Mouse (Mus musculus) limb, embryonic 13.5 days (tissue): ENCODE measurements at regions not wholly inside any gene's neighbourhood (a gene's known extent, or its start where the extent isn't known, plus 50 kb on each side); places are given as distances from the start of the nearest gene placed in this dataset.

Experiments used
- ATAC-seq: fragments of 200-750 bp; cut with Nextera tagmentation; 2 replicates; pipeline ENCODE4 v1.8.0; 2017; ENCODE audit warnings: low read depth, moderate number of reproducible peaks, moderate TSS enrichment; ENCODE audit not compliant: low FRiP score
- H3K27ac ChIP-seq: fragments of 300-500 bp; sonication (generic); 2 replicates; pipeline ENCODE4 v1.5.1; 2015; ENCODE audit warnings: inconsistent platforms, mild to moderate bottlenecking, moderate library complexity
- H3K27me3 ChIP-seq: fragments of 300-500 bp; sonication (generic); 2 replicates; pipeline ENCODE4 v1.6.1; 2015; ENCODE audit warnings: mild to moderate bottlenecking, inconsistent platforms
- H3K36me3 ChIP-seq: fragments of 300-500 bp; sonication (generic); 2 replicates; pipeline ENCODE4 v1.6.1; 2015; ENCODE audit warnings: inconsistent platforms, mild to moderate bottlenecking, moderate library complexity
- H3K4me1 ChIP-seq: fragments of 300-500 bp; sonication (generic); 2 replicates; pipeline ENCODE4 v1.6.1; 2015; ENCODE audit warnings: inconsistent platforms
- H3K4me2 ChIP-seq: fragments of 300-500 bp; sonication (generic); replicated peaks from 2 replicates; pipeline ENCODE4 v1.6.1; 2015; ENCODE audit warnings: inconsistent platforms, mild to moderate bottlenecking, moderate library complexity
- H3K4me3 ChIP-seq: fragments of 300-500 bp; sonication (generic); 2 replicates; pipeline ENCODE4 v1.5.1; 2015; ENCODE audit warnings: moderate library complexity, mild to moderate bottlenecking, inconsistent platforms
- H3K9ac ChIP-seq: fragments of 300-500 bp; sonication (generic); 2 replicates; pipeline ENCODE4 v1.6.1; 2015; ENCODE audit warnings: mild to moderate bottlenecking, inconsistent platforms
- H3K9me3 ChIP-seq: fragments of 300-500 bp; sonication (generic); 2 replicates; pipeline ENCODE4 v1.6.1; 2016; ENCODE audit warnings: inconsistent platforms
- WGBS: fragments of 180-500 bp; shearing (Covaris S2); methylation state at CpG from one replicate; pipeline ENCODE4 v1.1.7; 2015; 5-methylcytosine and 5-hydroxymethylcytosine counted together

DNA sequence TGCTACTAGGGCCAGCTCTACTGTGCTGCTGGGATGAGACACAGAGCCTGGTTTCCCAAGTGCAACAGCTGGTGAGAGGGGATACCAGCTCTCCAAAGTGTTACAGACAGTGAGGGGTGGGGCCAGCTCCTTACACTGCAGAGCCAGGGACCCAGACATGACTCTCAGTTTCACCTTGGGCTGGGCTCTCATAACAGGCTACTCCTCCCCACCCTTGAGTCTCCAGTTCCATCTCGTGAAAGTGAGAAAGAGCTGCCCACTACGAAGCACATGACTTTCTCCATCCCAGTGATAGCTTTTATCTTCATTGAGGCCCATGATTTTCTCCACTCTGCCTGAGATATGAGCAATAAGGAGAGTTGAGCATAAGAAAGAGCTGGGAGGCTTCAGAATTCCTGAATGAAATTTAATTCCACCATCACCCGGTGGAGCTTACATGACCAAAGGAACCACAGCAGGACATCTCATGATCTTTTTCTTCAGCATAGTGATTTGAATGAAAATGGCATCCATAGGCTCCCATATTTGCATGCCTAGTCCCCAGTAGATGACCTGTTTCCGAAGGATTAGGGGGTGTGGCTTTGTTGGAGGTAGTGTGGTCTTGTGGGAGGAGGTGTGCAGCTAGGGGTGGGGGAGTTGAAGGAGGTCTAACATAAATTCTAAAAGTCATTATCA lies 153.5 kb downstream of the Spata18 start:
- Histone ChIP-seq H3K4me1 (no peaks in the 10 kb centered on the region), H3K9me3 (no peaks in the 10 kb centered on the region), H3K36me3 (no peaks in the 10 kb centered on the region), H3K4me3 (no peak overlapping the region), H3K27ac (no peak overlapping the region), H3K9ac (no peak overlapping the region), H3K27me3 (no peaks in the 10 kb centered on the region), H3K4me2 (no peak overlapping the region)
- WGBS = 78% methylated on average over 4 of the region's 4 CpGs
- ATAC-seq = no peak

DNA sequence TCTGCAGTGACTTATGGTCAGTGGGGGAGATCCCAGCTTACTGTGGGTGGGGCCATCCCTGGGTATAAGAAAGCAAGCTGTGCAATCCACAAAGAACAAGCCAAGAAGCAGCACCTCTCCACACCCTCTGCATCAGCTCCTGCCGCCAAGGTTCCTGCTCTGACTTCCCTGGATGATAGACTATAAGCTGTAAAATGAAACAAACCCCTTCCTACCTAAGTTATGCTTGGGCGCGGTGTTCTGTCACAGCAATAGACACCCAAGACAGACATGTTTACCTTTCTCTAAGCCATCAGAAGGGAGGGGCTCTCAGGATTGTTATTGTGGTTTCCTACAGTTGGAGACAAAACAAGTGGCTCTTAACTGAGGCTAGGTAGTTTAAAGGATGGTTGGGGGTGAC lies 159.5 kb downstream of the Spata18 start:
- Histone ChIP-seq H3K27ac (no peak overlapping the region), H3K27me3 (no peaks in the 10 kb centered on the region), H3K9ac (no peak overlapping the region), H3K9me3 (peaks cover 6% of the 10 kb centered on the region), H3K4me2 (no peak overlapping the region), H3K4me1 (no peaks in the 10 kb centered on the region), H3K4me3 (no peak overlapping the region), H3K36me3 (no peaks in the 10 kb centered on the region)
- 86% methylated on average over 3 of the region's 3 CpGs for WGBS
- no peak for ATAC-seq

DNA sequence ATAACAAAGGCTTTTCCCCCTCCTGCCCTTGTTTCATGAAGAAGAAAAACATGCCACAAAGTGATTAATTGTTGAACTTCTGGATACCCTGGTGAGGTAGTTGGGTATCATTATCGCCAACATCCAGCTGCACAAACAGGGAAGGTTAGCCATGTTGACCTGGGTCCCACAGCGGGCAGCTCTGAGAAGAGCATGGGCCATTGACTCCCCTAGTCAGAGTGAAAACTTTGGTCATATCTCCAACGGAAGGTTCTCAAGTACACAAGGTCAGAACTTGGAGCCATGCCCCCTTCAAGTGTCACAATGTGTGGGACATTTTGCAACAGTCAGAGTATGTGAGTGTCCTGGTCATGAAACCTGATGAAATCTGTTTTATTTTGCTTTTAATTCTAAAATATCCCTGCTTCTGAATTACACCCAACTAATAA lies 159.9 kb downstream of the Spata18 start:
- ATAC-seq = no peak
- Histone ChIP-seq H3K4me3 (no peak overlapping the region), H3K9me3 (peaks cover 8% of the 10 kb centered on the region), H3K4me1 (no peaks in the 10 kb centered on the region), H3K9ac (no peak overlapping the region), H3K27me3 (no peaks in the 10 kb centered on the region), H3K36me3 (no peaks in the 10 kb centered on the region), H3K4me2 (no peak overlapping the region), H3K27ac (no peak overlapping the region)
- WGBS = 72% methylated on average over 3 of the region's 3 CpGs

DNA sequence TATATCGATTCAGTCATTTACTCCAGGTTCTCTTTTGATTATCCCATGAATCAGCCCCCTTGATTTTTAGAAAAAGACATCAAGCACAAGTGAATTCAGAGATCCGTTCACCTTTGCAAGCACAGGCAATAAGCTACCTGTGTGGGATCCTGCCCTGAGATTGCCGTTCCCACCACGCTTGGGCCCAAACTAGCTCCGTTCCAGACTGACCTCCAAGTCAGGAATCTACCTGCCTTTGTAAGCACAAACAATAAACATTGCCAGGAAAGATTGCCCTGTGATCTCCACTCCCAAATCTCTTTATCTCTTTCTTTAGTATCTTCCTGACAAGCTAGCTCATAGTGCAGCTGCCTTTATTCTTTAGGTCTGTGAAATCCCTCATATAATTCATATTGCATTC lies 164.6 kb downstream of the Spata18 start:
- WGBS = 97% methylated on average over 5 of the region's 5 CpGs
- no peaks in the 10 kb centered on the region for H3K27me3 ChIP-seq
- H3K4me2 ChIP-seq = no peak overlapping the region
- H3K4me1 ChIP-seq = peaks cover 7% of the 10 kb centered on the region; the same call in 1 of the 2 replicates
- H3K4me3 ChIP-seq = no peak overlapping the region
- H3K9ac ChIP-seq = no peak overlapping the region
- H3K27ac ChIP-seq = no peak overlapping the region
- ATAC-seq = no peak
- H3K36me3 ChIP-seq = no peaks in the 10 kb centered on the region
- peaks cover 8% of the 10 kb centered on the region for H3K9me3 ChIP-seq

GRCm38 (mm10) chr5:73817180-73817579 lies 166.0 kb downstream of the Spata18 start:
- Histone ChIP-seq H3K27ac (no peak overlapping the region), H3K9me3 (peaks cover 8% of the 10 kb centered on the region), H3K4me1 (peaks cover 10% of the 10 kb centered on the region; the same call in 1 of the 2 replicates), H3K9ac (no peak overlapping the region), H3K4me3 (no peak overlapping the region), H3K36me3 (no peaks in the 10 kb centered on the region), H3K27me3 (no peaks in the 10 kb centered on the region), H3K4me2 (no peak overlapping the region)
- no peak for ATAC-seq
- WGBS = 98% methylated on average over 1 of the region's 1 CpGs

GRCm38 (mm10) chr5:73821956-73822545 lies 170.9 kb downstream of the Spata18 start:
- ATAC-seq = no peak

DNA sequence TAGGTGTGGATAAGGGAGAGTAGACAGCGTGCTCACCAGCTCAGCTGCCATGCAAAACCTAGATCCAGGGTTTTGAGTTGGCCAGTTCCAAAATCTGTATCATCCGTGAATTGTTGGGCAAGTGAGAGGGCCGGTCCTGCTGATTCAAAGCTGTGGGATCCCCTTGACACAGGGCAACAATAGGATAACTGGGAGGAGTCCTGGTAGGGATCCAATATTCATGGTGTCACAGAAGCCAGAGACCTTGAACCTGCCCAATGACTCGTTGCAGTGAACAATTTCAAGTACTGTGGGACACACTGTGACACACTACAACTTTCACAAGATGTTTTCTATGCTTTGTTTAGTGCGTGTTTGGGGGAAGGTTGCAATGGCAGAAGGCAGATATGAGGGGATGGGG lies 172.2 kb downstream of the Spata18 start:
- ATAC-seq = no peak
- 91% methylated on average over 5 of the region's 5 CpGs for WGBS
- Histone ChIP-seq H3K4me3 (no peak overlapping the region), H3K36me3 (no peaks in the 10 kb centered on the region), H3K9me3 (no peaks in the 10 kb centered on the region), H3K4me1 (peaks cover 16% of the 10 kb centered on the region; the same call in 1 of the 2 replicates), H3K9ac (no peak overlapping the region), H3K27me3 (no peaks in the 10 kb centered on the region), H3K27ac (no peak overlapping the region), H3K4me2 (no peak overlapping the region)

More at GRCm38 (mm10) chr5:73821956-73822545, 170.9 kb downstream of the Spata18 start:
- Histone ChIP-seq H3K4me3 (no peak overlapping the region), H3K27me3 (no peaks in the 10 kb centered on the region), H3K9me3 (no peaks in the 10 kb centered on the region), H3K9ac (no peak overlapping the region), H3K4me2 (no peak overlapping the region), H3K36me3 (no peaks in the 10 kb centered on the region), H3K4me1 (peaks cover 16% of the 10 kb centered on the region; the same call in 1 of the 2 replicates), H3K27ac (no peak overlapping the region; the same call in 1 of the 2 replicates)
- 71% methylated on average over 19 of the region's 19 CpGs for WGBS

GRCm38 (mm10) chr5:73826941-73827340 lies 175.8 kb downstream of the Spata18 start:
- WGBS = 85% methylated on average over 4 of the region's 4 CpGs
- no peak overlapping the region for H3K9ac ChIP-seq
- H3K36me3 ChIP-seq = no peaks in the 10 kb centered on the region
- no peaks in the 10 kb centered on the region for H3K27me3 ChIP-seq
- H3K9me3 ChIP-seq = no peaks in the 10 kb centered on the region
- H3K4me2 ChIP-seq = no peak overlapping the region
- H3K4me3 ChIP-seq = no peak overlapping the region
- no peak overlapping the region for H3K27ac ChIP-seq
- peaks cover 8% of the 10 kb centered on the region; the same call in 1 of the 2 replicates for H3K4me1 ChIP-seq
- no peak for ATAC-seq

GRCm38 (mm10) chr5:73833721-73834120 lies 182.5 kb downstream of the Spata18 start:
- no peaks in the 10 kb centered on the region for H3K36me3 ChIP-seq
- H3K27ac ChIP-seq = no peak overlapping the region
- ATAC-seq = no peak
- 57% methylated on average over 1 of the region's 1 CpGs for WGBS
- no peaks in the 10 kb centered on the region; the same call in 1 of the 2 replicates for H3K9me3 ChIP-seq
- no peak overlapping the region for H3K4me3 ChIP-seq
- H3K4me1 ChIP-seq = no peaks in the 10 kb centered on the region
- no peak overlapping the region for H3K4me2 ChIP-seq
- H3K9ac ChIP-seq = no peak overlapping the region
- no peaks in the 10 kb centered on the region for H3K27me3 ChIP-seq

- no peak overlapping the region for H3K9ac ChIP-seq
- H3K27me3 ChIP-seq = no peaks in the 10 kb centered on the region
- 89% methylated on average over 3 of the region's 3 CpGs for WGBS
- no peak overlapping the region for H3K4me2 ChIP-seq
- peaks cover 7% of the 10 kb centered on the region for H3K4me1 ChIP-seq
- H3K36me3 ChIP-seq = no peaks in the 10 kb centered on the region
- no peaks in the 10 kb centered on the region for H3K9me3 ChIP-seq
- H3K4me3 ChIP-seq = no peak overlapping the region
- ATAC-seq = no peak
- H3K27ac ChIP-seq = no peak overlapping the region
Measured at GRCm38 (mm10) chr5:73843776-73844175, 192.6 kb downstream of the Spata18 start.

DNA sequence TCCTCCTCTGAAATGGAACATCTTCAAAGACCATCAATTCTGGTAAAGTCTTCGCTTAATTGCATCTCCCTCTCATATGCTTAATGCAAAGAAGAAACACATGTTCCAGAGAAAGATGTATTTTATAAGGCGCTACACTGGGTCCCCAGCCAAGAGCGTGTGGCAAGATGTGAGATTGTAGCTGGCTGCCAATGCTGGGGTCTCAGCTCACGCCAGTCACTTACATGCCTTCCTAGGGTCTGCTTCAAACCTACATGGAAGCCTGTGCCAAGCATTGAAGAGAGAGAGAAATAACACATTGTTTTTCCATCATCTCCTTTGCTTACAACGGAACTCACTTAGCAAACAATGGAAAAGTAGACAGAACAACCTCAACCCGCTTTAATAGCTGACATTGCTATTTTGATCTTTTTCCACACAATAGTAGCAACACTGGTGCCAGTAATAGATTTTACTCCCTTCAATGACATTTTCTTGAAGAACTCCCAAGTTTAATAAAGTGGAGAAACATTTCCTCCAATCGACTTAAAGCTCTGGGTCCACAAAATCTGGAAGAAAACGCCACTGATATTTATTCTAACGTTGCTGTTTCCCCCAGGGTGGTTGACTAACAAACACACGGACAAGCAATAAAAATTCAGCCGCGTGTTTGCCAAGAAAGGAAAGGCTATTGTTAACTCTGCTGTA lies 195.1 kb downstream of the Spata18 start:
- Histone ChIP-seq H3K9me3 (no peaks in the 10 kb centered on the region), H3K9ac (no peak overlapping the region), H3K27ac (peak overlapping the region; percentile 78), H3K27me3 (no peaks in the 10 kb centered on the region), H3K4me1 (peaks cover 16% of the 10 kb centered on the region), H3K4me2 (no peak overlapping the region), H3K4me3 (no peak overlapping the region), H3K36me3 (no peaks in the 10 kb centered on the region)
- ATAC-seq = peak; percentile 86
- 51% methylated on average over 12 of the region's 12 CpGs for WGBS

DNA sequence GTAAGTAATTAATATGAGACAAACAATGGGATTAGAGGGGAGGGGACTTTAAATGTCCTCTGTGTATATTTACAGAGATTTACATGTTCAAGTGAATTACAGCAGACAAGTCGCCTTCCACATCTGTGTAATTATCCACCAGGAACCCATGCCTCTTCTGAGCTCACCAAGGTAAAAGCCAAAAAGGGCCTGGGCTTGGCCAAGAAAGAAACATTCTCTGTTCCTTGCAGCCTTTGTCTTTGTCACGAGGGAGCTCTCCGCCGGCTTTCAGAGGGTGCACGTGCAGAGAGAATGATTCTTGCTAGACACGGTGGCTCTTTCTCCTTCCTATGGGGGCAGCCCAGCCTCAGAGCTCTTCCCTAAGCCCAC lies 195.6 kb downstream of the Spata18 start:
- no peaks in the 10 kb centered on the region for H3K27me3 ChIP-seq
- WGBS = 63% methylated on average over 6 of the region's 6 CpGs

More for the DNA sequence above, 195.6 kb downstream of the Spata18 start:
- H3K36me3 ChIP-seq = no peaks in the 10 kb centered on the region
- peak overlapping the region; percentile 78 for H3K27ac ChIP-seq
- no peak for ATAC-seq
- H3K4me3 ChIP-seq = no peak overlapping the region
- H3K9ac ChIP-seq = no peak overlapping the region
- no peaks in the 10 kb centered on the region for H3K9me3 ChIP-seq
- H3K4me1 ChIP-seq = peaks cover 16% of the 10 kb centered on the region
- no peak overlapping the region for H3K4me2 ChIP-seq
